Mouse (Mus musculus) urinary bladder, postnatal 25 days (tissue): ENCODE data around the gene Rbm44.

ENCODE experiments used
- DNase-seq: peaks from one replicate; pipeline ENCODE4 v3.0.0; 2022; ENCODE audit warnings: low spot score

The Rbm44 gene

DNA sequence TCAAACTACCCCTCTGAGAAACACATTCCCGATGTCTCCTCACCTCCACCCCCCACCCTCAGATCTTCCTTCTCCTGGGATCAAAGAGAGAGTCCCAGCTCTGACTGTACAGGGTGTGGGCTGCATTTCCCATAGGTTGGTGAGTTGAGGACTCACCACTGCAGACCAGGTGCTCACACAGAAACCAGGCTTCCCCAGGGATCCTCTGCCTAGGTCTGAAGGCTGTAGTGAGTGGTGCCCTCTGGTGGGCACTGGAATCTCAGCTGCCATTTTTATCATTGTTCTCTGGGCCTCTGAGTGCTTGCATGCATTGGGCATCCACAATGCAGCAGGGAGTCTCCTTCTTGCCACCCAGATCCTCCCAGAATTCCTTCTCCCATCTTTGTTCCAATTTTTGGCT, 66.2 kb downstream of the Rbm44 start:
- peak; percentile 50 for DNase-seq

DNA sequence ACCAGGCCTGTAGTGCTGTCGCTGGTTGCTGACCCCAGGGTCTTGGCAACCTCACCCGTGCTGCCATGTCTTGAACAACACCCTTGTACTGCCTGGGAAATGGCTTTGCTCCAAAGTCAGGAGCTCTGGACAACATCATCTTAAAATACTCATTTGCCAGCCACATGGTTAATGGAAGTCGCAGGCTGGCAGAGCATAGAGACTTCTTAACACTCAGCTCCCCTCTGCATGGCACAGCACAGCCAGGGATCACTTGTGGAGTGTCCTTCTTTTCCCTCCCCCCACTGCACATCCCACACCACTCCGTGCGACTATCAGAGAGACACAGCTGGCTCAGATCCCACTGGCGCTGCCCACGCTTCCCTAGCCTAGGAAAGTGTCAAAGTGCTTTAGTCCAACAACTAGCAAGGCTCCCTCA, 66.7 kb downstream of the Rbm44 start:
- no peak for DNase-seq

DNA sequence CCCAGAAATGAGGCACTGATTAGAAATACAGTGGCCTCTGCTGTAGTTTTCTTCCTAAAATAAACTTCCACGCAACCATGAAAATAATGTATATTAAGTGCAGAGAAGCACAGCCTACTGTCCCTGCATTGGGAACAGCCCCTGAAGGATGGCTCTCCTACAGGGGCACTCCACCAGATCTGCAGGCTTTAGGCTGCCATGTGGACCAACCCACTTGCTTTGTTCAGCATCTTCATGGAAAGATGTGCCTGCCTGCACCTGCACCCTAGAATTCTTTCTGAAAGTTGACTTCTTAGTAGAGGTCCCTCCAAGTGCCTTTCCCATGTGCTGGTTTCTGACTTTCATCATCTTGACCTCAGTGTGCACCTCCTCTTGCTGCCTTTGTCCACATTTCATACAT, 70.4 kb downstream of the Rbm44 start:
- no peak for DNase-seq

DNA sequence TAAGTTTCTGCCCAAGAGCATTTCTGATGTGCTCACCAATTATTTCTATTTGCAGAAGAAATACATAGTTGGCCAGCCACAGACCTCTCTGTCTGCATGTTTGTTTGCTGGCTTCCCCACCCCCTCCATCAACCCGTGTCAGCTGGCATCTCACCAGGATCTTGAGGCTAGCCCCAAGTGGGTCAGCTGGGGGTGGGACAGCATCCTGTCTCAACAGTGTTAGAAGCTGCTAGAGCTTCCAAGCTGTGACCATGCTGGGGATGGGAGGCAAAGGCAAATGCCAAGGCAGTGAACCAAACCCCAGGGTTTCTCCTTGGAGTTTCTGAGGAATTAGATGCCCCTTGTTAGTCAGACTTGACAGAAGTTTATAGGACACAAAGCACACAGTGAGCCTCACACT, 71.1 kb downstream of the Rbm44 start:
- no peak for DNase-seq

DNA sequence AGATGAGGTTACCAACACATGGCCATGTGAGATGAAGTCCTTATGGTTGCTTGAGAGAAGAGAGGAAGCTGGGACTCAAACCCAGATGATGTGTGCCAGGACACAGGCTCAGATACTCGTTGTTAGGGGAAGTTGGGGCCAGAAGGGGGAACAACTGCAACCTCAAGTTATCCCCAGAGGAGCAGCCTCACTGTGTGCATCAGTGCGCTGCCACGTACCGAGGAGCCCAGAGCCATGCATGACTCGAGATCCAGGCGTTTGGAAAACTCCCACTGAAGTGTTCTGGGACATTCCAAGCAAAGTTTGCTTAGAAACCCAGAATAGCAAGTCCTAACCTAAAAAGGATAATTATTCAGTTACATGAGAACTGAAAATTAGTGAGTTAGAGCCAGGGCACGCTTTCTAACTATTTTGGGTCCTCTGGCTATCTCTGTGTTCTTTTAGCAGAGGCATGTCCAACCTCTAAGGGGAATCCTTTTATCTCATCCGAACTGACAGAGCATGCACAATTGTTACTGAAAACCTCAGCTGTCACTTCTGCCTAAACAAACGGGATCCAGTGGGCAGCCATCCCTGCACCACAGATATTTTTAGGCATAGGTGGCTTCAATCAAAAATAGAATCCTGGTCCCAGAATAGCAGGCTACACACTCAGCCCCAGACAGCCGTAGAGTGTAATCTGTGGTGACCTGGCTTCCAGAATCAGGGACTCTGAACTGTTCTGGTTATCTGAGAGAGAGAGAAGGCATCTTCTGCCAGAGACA, 71.8 kb downstream of the Rbm44 start:
- no peak for DNase-seq

DNA sequence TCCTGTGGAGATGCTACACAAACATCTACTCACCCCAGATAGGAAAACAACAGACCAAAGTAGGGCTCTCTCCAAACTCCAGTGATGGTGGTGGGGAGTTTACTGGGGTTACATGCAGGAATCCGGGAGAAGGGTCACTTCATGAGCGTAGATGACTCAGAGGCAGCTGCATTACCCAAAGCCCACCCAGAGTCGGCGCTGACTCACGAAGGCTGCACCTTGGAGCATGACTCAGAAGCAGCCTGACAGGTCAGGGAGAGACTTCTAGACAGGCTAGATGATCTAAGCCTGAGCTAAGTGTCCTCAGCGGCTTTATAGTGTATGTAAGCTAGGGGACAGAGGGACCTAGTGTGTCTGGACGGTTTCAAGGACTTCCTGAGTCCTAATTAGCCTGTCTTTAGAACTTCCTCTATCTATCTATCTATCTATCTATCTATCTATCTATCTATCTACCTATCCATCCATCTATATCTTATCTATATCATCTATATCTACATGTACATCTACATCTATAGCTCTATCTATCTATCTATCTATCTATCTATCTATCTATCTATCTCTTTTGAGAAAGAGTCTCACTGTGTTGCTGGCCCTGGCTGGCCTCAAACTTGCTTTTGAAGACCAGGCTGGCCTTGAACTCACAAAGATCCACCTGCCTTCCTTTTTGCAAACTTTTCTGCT, 74.9 kb downstream of the Rbm44 start:
- peak; percentile 26 for DNase-seq

DNA sequence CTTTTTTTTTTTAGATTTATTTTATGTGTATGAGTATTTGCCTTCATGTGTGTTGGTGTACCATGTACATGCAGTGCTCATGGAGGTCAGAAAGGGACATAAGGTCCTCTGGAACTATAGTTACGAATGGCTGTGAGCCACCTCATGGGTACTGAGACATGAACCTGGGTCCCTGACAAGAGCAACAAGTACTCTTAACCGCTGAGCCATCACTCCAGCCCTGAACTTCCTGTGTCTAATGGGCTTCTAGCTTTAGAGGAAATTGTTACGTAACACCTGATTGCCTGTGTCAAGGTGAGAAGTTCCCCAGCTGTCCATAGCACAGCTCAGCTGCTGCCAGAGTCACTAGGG, 75.4 kb downstream of the Rbm44 start:
- no peak for DNase-seq
